Mouse (Mus musculus) heart, postnatal 10 days (tissue): ENCODE measurements around the gene Gba. TPM values are rescaled to one million over a fixed set of nuclear protein-coding genes. Genes with fewer than 3 reads are reported as not detected.
A peak's percentile ranks its signal among the peaks of the same experiment; 100 is the strongest.
"Not testable (repeated sequence)": the region's sequence is repeated elsewhere in the genome, so short reads cannot be mapped to it uniquely, and the experiment has no call there.

ENCODE experiments used
- DNase-seq, 2 experiments: peaks; one replicate each; pipeline ENCODE4 v3.0.0; 2021
- intact Hi-C: fragments of 180-260 bp; cut with DNase I; formaldehyde crosslinking; loops from one replicate; pipeline ENCODE4 v1.15.1; 2025
- total RNA-seq, 2 experiments: library from RNA; stranded (reverse); gene quantifications; 2 replicates each; pipeline ENCODE4 v1.2.3; 2021

Gba gene
- total RNA-seq: 10 to 100 TPM; 24.2 to 24.7 TPM

DNA sequence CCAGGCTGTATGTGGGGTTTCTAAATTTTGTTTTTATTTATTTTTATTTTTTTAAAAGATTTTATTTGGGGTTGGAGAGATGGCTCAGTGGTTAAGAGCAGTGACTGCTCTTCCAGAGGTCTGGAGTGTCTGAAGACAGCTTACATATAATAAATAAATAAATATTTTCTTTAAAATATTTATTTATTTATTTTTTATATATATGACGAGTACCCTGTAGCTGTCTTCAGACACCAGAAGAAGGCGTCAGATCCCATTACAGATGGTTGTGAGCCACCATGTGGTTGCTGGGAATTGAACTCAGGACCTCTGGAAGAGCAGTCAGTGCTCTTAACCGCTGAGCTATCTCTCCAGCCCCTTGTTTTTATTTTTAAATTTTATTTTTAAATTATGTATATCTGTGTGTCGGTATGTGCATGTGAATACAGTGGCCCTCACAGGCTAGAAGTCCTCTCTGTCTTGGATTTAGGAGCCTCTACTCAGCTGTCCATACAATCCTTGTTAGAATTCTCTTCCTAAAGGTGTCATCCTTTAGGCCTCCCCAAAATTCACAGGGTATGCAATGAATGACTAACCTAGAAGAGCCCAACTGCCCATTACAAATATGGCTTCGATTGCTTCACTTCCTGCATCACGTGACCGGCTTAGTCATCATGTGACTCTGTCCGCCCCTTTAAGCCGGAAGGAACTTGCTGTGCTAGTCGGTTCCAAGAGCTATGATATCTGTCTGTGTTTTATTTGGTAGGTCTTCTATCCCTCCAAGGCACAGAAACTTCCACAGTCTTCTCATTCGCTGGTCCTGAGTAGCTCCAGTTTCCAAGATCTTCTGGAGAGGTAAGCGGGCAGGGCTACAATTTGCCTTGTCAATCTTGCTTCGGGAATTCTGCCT, at the start of gene Gba:
Gene Gba, plus strand, starts transcription at position 676 of the 889 bp plus-strand sequence.
- DNase-seq: peak; percentile 88 to 92
- intact Hi-C loops: no loop called here

- no peak for DNase-seq
- intact Hi-C loops: loop anchor here (5.0 kb wide), 1 partner anchor 65 kb away; the partner anchor contains the start of gene Rusc1
Observed at GRCm38 (mm10) chr3:89156951-89157350, 45.8 kb upstream of the Gba start.

- intact Hi-C loops: loop anchor here (2.0 to 5.0 kb wide), 2 partner anchors 44 to 66 kb away; partner anchors contain the start of gene Rusc1
- no peak for DNase-seq
Observed at GRCm38 (mm10) chr3:89158651-89159050, 44.1 kb upstream of the Gba start.

GRCm38 (mm10) chr3:89159211-89159610, 43.5 kb upstream of the Gba start:
- intact Hi-C loops: loop anchor here (2.0 to 5.0 kb wide), 2 partner anchors 44 to 67 kb away; partner anchors contain the start of gene Rusc1
- peak; percentile 72 to 83 for DNase-seq

- intact Hi-C loops: loop anchor here (2.0 to 5.0 kb wide), 2 partner anchors 45 to 67 kb away; partner anchors contain the start of gene Rusc1
- DNase-seq: peak; percentile 41 to 67
Observed at GRCm38 (mm10) chr3:89159616-89160344, 42.9 kb upstream of the Gba start, which contains the start of gene Hcn3. Hcn3 (minus strand) TSS chr3:89160196.

GRCm38 (mm10) chr3:89161207-89161606, 41.5 kb upstream of the Gba start:
- DNase-seq, intact Hi-C loops: not testable (repeated sequence)

- no peak for DNase-seq
- intact Hi-C loops: no loop called here
Observed at GRCm38 (mm10) chr3:89161786-89162185, 40.9 kb upstream of the Gba start.

DNA sequence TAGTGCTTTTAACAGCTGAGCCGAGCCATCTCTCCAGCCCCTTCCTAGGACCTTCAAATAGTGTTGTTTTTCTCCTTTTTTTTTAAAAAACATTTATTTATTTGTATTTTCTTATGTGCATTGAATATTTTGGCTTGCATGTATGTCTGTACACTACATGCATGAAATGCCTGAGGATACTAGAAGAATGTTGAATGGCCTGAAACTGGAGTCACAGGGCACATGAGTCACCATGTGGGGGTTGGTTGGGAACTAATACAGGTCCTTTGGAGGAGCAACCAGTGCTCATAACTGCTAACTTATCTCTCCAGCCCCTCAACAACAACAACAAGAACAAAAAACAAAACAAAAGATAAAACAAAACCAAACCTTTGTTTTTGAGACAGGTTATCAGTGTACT, 39.6 kb upstream of the Gba start:
- intact Hi-C loops: no loop called here
- no peak for DNase-seq

- no peak for DNase-seq
- intact Hi-C loops: no loop called here
Observed at GRCm38 (mm10) chr3:89163643-89164245, 39.0 kb upstream of the Gba start.

GRCm38 (mm10) chr3:89164506-89165267, 38.0 kb upstream of the Gba start, which contains the start of gene Clk2:
Clk2 (plus strand) TSS chr3:89164795.
- intact Hi-C loops: no loop called here
- DNase-seq: peak; percentile 96

DNA sequence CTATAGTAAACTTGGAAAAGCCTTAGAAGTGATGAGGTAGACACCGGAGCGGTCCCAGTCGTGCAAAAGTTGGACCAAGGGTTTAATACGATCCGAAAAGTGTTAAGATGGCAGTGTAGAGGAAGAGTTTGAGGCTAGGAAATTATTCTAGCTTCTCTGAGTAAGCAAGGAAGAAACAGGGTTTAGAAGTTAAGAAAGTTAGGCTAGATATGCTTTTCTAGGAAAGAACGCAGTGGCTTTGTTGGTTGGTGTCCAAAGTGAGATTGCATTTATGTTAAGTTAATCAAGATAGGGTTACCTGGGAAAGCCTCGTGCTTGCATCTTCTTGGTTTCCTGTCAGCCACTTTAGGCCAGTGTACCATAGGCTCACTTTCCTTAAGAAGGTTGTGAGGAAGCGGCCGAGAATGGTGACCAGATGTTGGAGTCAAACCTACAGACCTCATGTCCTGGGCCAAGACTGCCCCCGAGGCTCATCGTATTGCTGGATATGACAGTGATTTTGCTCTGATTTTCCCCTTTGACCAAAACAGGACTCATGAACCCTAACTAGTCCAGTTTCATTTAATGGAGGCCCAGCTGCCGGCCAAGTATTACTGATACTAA, 37.4 kb upstream of the Gba start:
- DNase-seq: no peak
- intact Hi-C loops: no loop called here

DNA sequence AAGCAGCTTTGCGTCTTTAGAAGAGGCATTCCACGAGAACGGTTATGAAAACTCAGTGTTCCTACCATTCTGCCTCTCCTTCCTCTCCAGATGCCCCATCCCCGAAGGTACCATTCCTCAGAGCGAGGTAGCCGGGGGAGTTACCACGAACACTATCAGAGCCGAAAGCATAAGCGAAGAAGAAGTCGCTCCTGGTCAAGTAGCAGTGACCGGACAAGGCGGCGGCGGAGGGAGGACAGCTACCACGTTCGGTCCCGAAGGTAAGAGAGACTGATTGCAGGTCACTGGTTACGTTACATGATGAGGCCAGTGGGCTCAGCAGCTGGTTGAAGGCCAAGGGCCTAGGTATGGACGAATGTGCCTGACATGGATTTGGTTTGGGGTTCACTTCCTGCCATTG, 35.8 kb upstream of the Gba start:
- intact Hi-C loops: no loop called here
- DNase-seq: no peak

- DNase-seq: no peak
- intact Hi-C loops: no loop called here
Observed at GRCm38 (mm10) chr3:89174844-89175243, 27.9 kb upstream of the Gba start.

GRCm38 (mm10) chr3:89175544-89175943, 27.2 kb upstream of the Gba start:
- no peak for DNase-seq
- intact Hi-C loops: no loop called here

DNA sequence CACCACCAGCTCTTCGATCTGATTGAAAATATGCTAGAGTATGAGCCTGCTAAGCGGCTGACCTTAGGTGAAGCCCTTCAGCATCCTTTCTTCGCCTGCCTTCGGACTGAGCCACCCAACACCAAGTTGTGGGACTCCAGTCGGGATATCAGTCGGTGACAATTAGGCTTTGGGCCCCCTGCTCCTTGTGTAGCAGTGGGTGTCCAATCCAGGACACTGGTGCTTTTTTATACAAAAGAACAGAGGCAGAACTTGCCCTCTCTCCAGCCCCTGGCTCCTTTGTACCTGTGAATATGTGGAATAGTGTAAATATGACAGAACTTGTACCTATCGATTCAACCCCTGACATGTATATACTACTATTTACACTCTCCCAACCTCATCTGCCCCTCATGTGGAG, 26.3 kb upstream of the Gba start:
- intact Hi-C loops: no loop called here
- DNase-seq: no peak

- intact Hi-C loops: no loop called here
- peak; percentile 84 to 87 for DNase-seq
Observed at GRCm38 (mm10) chr3:89177242-89178106, 25.3 kb upstream of the Gba start, which contains the start of gene Scamp3. Scamp3 (plus strand) TSS chr3:89177473.

DNA sequence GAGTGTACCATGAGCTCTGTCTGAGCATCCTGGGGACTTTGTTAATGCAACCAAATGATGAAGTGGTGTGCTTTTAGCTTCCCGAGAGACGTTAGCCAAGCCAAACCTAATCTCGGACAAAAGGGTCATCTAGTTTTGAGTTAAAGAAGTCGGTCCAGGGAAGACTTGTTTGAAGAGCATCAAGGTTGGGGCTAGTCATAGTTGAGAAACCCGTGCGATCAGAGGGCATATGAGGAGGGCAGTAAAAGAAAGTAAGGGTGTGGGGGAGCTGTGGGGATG, 24.7 kb upstream of the Gba start:
- no peak for DNase-seq
- intact Hi-C loops: no loop called here

- intact Hi-C loops: no loop called here
- DNase-seq: no peak
Observed at GRCm38 (mm10) chr3:89179056-89179455, 23.7 kb upstream of the Gba start.
